Mouse (Mus musculus): Measurements from ENCODE around the gene Rnf41. TPM values are rescaled to one million over a fixed set of nuclear protein-coding genes. Genes with fewer than 3 reads are reported as not detected.
A peak's percentile ranks its signal among the peaks of the same experiment; 100 is the strongest.

Rnf41 gene
- polyA plus RNA-seq, 1 experiment from 2014 or later: 64.5 TPM

DNA sequence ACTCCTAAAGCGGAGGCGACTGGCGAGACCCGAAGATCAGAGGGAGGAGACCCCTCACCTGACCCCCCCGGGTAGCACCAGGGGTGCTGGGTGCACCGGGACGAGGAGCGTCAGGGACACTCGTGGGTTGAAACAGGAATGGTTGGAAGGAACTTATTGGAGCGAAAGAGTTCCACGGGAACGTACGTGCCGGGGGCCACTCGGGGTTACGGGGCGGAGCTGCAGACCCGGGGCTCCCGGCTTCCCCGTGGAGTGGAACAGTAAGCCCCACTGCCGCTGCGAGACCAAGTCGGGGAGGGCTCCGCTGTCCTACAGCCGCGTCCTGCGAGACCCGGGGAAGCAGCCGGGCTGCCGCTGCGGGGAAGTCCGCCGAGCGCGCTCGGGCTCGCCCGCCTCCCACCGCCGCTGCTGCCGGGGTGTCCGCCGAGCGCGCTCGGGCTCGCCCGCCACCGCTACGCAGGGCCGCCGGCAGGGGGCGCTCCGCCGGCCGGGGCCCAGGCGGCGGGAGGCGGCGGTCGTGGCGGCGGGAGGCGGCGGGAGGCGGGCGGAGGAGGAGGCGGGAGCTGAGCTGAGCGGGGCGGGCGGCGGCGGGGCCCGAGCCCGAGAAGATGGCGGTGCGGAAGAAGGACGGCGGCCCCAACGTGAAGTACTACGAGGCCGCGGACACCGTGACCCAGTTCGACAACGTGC, 47.4 kb downstream of the Rnf41 start, which contains the start of gene Smarcc2:
TSS of gene Smarcc2 (plus strand) at position 530 of the 690 bp plus-strand sequence.
- Histone ChIP-seq H3K36me3 (ENCODE audit: control insufficient read depth, insufficient read depth, low read length) (peaks cover 18% of the 10 kb centered on the region; the same call in 1 of the 2 replicates), H3K27ac (ENCODE audit: low read depth, low read length) (peak within 1 kb of the TSS; percentile 96), H3K9ac (replicated peaks; ENCODE audit: low read depth, low read length) (peak within 1 kb of the TSS; percentile 96), H3K4me2 (ENCODE audit: low read depth, low read length) (peak within 1 kb of the TSS; percentile 81), H3K9me3 (ENCODE audit: control insufficient read depth, low read length) (no peaks in the 10 kb centered on the region), H3K4me3 (ENCODE audit: low read depth, low read length) (peak within 1 kb of the TSS; percentile 56), H3K4me1 (ENCODE audit: control insufficient read depth, insufficient read depth, low read length) (peaks cover 8% of the 10 kb centered on the region), H3K27me3 (ENCODE audit: control insufficient read depth, insufficient read depth, low read length) (no peaks in the 10 kb centered on the region)
- peak; percentile 77 for ATAC-seq (ENCODE audit: low read depth)
- WGBS: under 1% methylated on average over 79 of the region's 86 CpGs

DNA sequence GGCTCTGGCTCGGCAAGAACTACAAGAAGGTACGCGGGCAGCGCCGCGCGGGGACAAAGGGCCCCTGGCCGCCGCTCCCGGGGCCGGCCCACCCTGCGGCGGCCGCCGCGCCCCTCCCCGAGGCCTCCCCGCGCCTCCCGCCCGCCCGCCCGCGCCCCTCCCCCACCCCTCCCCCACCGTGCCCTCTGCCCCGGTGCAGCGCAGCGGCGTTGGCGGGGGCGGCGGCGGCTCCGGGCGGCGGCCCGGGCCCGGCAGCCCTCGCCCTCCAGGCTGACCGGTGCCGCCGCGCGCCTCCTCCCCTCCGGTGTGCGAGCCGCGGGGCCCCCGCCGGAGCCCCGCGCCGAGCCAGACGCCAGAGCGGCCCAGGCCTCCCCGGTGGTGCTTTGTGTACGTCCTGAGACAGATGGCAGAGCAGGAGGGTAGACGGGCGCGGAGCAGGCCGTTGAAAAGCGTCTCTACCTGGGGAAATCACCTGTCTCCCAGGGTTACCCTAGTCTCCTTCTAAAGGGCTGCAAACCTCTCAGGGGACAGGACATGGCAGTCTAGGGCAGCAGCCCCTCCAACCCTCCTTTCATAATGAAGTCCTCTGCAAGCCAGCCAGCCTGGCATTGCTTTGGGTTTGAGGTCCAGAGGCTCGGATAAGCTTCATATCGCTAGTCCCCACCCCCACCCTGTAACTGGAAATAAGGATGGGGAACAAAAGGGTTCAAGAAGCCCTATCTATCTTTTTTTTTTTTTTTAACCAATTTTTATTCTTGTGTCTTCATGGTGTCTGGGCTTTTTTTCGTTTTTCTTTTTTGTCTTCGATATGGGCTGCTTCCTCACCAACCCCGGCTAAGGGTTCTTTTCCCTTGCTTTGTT, 48.2 kb downstream of the Rnf41 start:
- Histone ChIP-seq H3K36me3 (ENCODE audit: control insufficient read depth, insufficient read depth, low read length) (peaks cover 26% of the 10 kb centered on the region), H3K27me3 (ENCODE audit: control insufficient read depth, insufficient read depth, low read length) (no peaks in the 10 kb centered on the region), H3K27ac (ENCODE audit: low read depth, low read length) (peak overlapping the region; percentile 96), H3K4me1 (ENCODE audit: control insufficient read depth, insufficient read depth, low read length) (peaks cover 8% of the 10 kb centered on the region), H3K9me3 (ENCODE audit: control insufficient read depth, low read length) (no peaks in the 10 kb centered on the region), H3K4me2 (ENCODE audit: low read depth, low read length) (peak overlapping the region; percentile 81), H3K4me3 (ENCODE audit: low read depth, low read length) (peak overlapping the region; percentile 56), H3K9ac (replicated peaks; ENCODE audit: low read depth, low read length) (peak overlapping the region; percentile 96)
- peak; percentile 56 for ATAC-seq (ENCODE audit: low read depth)
- WGBS: 1% methylated on average over 29 of the region's 67 CpGs

DNA sequence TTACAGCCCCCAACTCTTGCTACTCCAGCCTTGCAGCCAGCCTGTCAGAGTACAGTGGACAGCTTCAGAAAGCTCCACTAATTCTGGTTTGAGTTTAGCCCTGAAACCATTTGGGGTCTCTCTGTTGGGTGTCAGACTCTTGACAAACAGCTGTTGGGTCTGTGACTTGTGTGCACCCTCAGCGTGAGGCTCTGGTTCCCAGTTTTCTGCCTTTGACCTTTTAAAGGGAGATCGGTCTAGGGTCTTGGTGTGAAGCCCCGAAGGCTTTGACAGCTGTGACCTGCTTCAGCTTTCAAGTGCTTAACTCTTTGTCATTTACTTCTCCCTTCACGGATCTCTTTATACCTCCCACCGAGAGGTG, 48.8 kb downstream of the Rnf41 start:
- Histone ChIP-seq H3K27ac (ENCODE audit: low read depth, low read length) (peak overlapping the region; percentile 96; the same call in 1 of the 2 replicates), H3K9ac (replicated peaks; ENCODE audit: low read depth, low read length) (peak overlapping the region; percentile 96), H3K9me3 (ENCODE audit: control insufficient read depth, low read length) (no peaks in the 10 kb centered on the region), H3K4me1 (ENCODE audit: control insufficient read depth, insufficient read depth, low read length) (peaks cover 8% of the 10 kb centered on the region), H3K27me3 (ENCODE audit: control insufficient read depth, insufficient read depth, low read length) (no peaks in the 10 kb centered on the region), H3K4me2 (ENCODE audit: low read depth, low read length) (peak overlapping the region; percentile 81), H3K36me3 (ENCODE audit: control insufficient read depth, insufficient read depth, low read length) (peaks cover 31% of the 10 kb centered on the region), H3K4me3 (ENCODE audit: low read depth, low read length) (peak overlapping the region; percentile 56)
- under 1% methylated on average over 5 of the region's 5 CpGs for WGBS
- ATAC-seq (ENCODE audit: low read depth): no peak

DNA sequence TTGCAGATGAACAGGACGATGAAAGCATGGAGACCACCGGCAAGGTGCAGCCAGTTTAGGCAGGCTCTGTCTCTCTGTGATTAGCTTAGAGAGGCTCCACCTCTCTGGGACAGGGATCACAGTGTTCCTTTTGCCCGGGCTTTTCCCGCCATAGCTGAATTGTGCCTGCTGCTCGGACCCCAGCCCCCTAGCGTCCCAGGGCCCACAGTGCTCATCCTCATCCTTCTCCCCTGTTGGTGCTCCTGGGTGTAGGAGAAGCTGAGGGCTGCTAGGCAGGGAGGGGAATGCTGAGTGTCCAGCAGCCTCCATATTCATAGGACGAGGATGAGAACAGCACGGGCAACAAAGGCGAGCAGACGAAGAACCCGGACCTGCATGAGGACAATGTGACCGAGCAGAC, 62.9 kb downstream of the Rnf41 start:
- Histone ChIP-seq H3K27me3 (ENCODE audit: control insufficient read depth, insufficient read depth, low read length) (no peaks in the 10 kb centered on the region), H3K9ac (replicated peaks; ENCODE audit: low read depth, low read length) (no peak overlapping the region), H3K4me3 (ENCODE audit: low read depth, low read length) (no peak overlapping the region), H3K27ac (ENCODE audit: low read depth, low read length) (no peak overlapping the region), H3K4me1 (ENCODE audit: control insufficient read depth, insufficient read depth, low read length) (no peaks in the 10 kb centered on the region), H3K4me2 (ENCODE audit: low read depth, low read length) (no peak overlapping the region), H3K9me3 (ENCODE audit: control insufficient read depth, low read length) (no peaks in the 10 kb centered on the region), H3K36me3 (ENCODE audit: control insufficient read depth, insufficient read depth, low read length) (peaks cover 81% of the 10 kb centered on the region)
- no peak for ATAC-seq (ENCODE audit: low read depth)
- WGBS: 86% methylated on average over 12 of the region's 12 CpGs

DNA sequence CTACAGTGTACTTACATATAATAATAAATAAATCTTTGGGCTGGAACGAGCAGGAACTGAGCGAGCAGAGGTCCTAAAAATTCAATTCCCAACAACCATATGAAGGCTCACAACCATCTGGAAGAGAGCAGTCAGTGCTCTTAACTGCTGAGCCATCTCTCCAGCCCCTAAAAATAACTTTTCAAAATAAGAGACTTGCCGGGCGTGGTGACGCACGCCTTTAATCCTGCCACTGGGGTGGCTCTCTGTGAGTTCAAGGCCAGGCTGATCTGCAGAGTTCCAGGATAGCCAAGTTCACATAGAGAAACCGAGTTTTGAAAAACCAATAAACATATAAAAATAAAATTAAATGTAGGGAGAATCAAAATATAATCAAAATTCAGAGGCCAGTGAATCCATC, 74.9 kb downstream of the Rnf41 start:
- Histone ChIP-seq H3K9ac (replicated peaks; ENCODE audit: low read depth, low read length) (no peak overlapping the region), H3K4me1 (ENCODE audit: control insufficient read depth, insufficient read depth, low read length) (peaks cover 5% of the 10 kb centered on the region), H3K27ac (ENCODE audit: low read depth, low read length) (no peak overlapping the region), H3K4me3 (ENCODE audit: low read depth, low read length) (no peak overlapping the region), H3K36me3 (ENCODE audit: control insufficient read depth, insufficient read depth, low read length) (peaks cover 94% of the 10 kb centered on the region), H3K9me3 (ENCODE audit: control insufficient read depth, low read length) (no peaks in the 10 kb centered on the region), H3K27me3 (ENCODE audit: control insufficient read depth, insufficient read depth, low read length) (no peaks in the 10 kb centered on the region), H3K4me2 (ENCODE audit: low read depth, low read length) (no peak overlapping the region)
- no peak for ATAC-seq (ENCODE audit: low read depth)
- 93% methylated on average over 7 of the region's 7 CpGs for WGBS

DNA sequence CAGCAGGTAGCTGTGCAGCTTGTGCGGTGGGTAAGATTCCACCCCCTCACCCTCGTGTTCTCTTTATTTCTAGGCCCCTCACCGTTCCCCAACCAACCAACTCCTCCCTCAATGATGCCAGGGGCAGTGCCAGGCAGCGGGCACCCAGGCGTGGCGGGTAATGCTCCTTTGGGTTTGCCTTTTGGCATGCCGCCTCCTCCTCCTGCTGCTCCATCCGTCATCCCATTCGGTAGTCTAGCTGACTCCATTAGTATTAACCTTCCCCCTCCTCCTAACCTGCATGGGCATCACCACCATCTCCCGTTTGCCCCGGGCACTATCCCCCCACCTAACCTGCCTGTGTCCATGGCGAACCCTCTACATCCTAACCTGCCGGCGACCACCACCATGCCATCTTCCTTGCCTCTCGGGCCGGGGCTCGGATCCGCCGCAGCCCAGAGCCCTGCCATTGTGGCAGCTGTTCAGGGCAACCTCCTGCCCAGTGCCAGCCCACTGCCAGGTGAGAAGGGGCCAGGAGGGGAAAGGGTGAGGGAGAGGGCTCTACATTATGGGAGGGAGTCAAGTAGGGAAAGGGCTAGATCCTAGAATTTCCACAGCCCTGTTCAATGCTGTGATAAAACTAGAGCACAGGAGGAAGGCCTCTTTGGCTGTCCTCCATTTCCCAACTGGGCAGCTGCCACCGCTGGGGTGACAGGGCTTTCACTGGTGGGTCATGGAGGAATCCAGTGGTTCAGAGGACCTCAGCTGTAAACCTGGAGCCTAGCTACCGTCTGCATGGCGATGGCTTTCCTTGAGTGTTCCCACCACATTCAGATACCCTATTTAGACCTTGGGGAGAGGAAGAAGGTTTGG, 76.6 kb downstream of the Rnf41 start:
- Histone ChIP-seq H3K27ac (ENCODE audit: low read depth, low read length) (no peak overlapping the region), H3K4me1 (ENCODE audit: control insufficient read depth, insufficient read depth, low read length) (peaks cover 16% of the 10 kb centered on the region), H3K9ac (replicated peaks; ENCODE audit: low read depth, low read length) (no peak overlapping the region), H3K4me2 (ENCODE audit: low read depth, low read length) (no peak overlapping the region), H3K9me3 (ENCODE audit: control insufficient read depth, low read length) (no peaks in the 10 kb centered on the region), H3K36me3 (ENCODE audit: control insufficient read depth, insufficient read depth, low read length) (peaks cover 80% of the 10 kb centered on the region), H3K4me3 (ENCODE audit: low read depth, low read length) (no peak overlapping the region), H3K27me3 (ENCODE audit: control insufficient read depth, insufficient read depth, low read length) (no peaks in the 10 kb centered on the region)
- ATAC-seq (ENCODE audit: low read depth): no peak
- 89% methylated on average over 22 of the region's 22 CpGs for WGBS

DNA sequence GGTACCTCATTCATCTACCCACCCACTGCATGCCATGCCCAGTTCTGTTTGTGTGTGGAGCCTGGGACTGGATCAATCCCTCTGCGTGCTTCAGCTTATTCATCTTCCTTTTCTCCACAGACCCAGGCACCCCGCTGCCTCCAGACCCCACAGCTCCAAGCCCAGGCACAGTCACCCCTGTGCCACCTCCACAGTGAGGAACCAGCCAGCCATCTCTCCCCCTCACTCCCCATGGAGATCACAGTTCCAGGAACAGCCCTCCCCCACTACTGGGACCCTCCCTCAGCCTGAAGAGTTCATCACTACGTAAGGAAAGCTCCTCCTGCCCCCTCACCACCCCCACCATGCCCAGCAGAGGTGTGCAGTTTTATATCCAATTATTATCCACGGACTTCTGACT, 77.3 kb downstream of the Rnf41 start:
- ATAC-seq (ENCODE audit: low read depth): no peak
- Histone ChIP-seq H3K27ac (ENCODE audit: low read depth, low read length) (no peak overlapping the region), H3K4me1 (ENCODE audit: control insufficient read depth, insufficient read depth, low read length) (peaks cover 16% of the 10 kb centered on the region), H3K4me2 (ENCODE audit: low read depth, low read length) (no peak overlapping the region), H3K36me3 (ENCODE audit: control insufficient read depth, insufficient read depth, low read length) (peaks cover 73% of the 10 kb centered on the region), H3K9ac (replicated peaks; ENCODE audit: low read depth, low read length) (no peak overlapping the region), H3K9me3 (ENCODE audit: control insufficient read depth, low read length) (no peaks in the 10 kb centered on the region), H3K4me3 (ENCODE audit: low read depth, low read length) (no peak overlapping the region), H3K27me3 (ENCODE audit: control insufficient read depth, insufficient read depth, low read length) (no peaks in the 10 kb centered on the region)
- WGBS: 87% methylated on average over 4 of the region's 4 CpGs

DNA sequence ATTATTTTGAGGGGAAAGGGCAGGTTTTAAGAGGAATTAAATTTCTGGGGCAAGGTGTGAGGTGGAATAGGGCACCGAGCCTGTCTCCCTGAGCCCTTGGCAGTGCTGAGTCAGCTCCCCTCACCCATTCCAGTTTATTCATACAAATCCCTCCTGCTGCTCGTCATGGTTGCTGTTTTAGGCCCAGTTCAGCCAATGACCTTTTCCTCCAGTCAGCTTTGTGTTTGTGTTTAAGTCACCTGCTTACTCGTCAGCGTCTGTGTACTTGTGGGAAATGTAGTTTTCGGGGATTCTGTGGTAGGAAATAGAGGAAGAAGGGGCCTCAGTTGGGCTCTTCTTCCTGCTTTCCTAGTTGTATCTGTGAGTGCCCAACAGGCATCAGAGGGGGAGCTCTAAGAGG, 77.9 kb downstream of the Rnf41 start:
- no peak for ATAC-seq (ENCODE audit: low read depth)
- H3K4me3 ChIP-seq (ENCODE audit: low read depth, low read length): no peak overlapping the region
- peaks cover 16% of the 10 kb centered on the region for H3K4me1 ChIP-seq (ENCODE audit: control insufficient read depth, insufficient read depth, low read length)
- no peak overlapping the region for H3K27ac ChIP-seq (ENCODE audit: low read depth, low read length)
- H3K36me3 ChIP-seq (ENCODE audit: control insufficient read depth, insufficient read depth, low read length): peaks cover 67% of the 10 kb centered on the region
- H3K27me3 ChIP-seq (ENCODE audit: control insufficient read depth, insufficient read depth, low read length): no peaks in the 10 kb centered on the region
- no peaks in the 10 kb centered on the region for H3K9me3 ChIP-seq (ENCODE audit: control insufficient read depth, low read length)
- 70% methylated on average over 5 of the region's 5 CpGs for WGBS
- no peak overlapping the region for H3K4me2 ChIP-seq (ENCODE audit: low read depth, low read length)
- no peak overlapping the region for H3K9ac ChIP-seq (replicated peaks; ENCODE audit: low read depth, low read length)

Data from neural tube, embryonic 14.5 days (tissue).